Mouse (Mus musculus) megakaryocyte progenitor cell, adult 5-6 weeks (primary cell): ENCODE measurements around the gene Rad17. TPM values are rescaled to one million over a fixed set of nuclear protein-coding genes. Genes with fewer than 3 reads are reported as not detected.

Experiments
- ATAC-seq: replicated peaks from 2 replicates; pipeline ENCODE4 v1.8.0; 2016; ENCODE audit warnings: mild to moderate bottlenecking, moderate TSS enrichment, inconsistent platforms; ENCODE audit not compliant: poor library complexity
- total RNA-seq, 2 experiments: library from RNA; stranded (forward) in 1 of 2; stranded (reverse) in 1 of 2; fragments of 157-497, 149-512 nt in 1 of 2; fragments of 200-1000 nt in 1 of 2; gene quantifications; 2 replicates each; pipeline versions ENCODE4 v1.2.3 to v1.2.4; 2015 to 2017

Rad17 gene
- total RNA-seq (2015) (30.2 and 33.0 TPM in 2 replicates), total RNA-seq (2017) (34.9 and 38.4 TPM in 2 replicates)

GRCm38 (mm10) chr13:100650550-100651438, at the start of gene Rad17, which contains the start of gene Ak6:
Gene Rad17, minus strand, starts transcription at chr13:100651051.
Gene Ak6, plus strand, starts transcription at chr13:100650979.
- peak; percentile 92 for ATAC-seq

GRCm38 (mm10) chr13:100698866-100699265, 48.0 kb upstream of the Rad17 start:
- ATAC-seq = no peak

GRCm38 (mm10) chr13:100697541-100697940, 46.7 kb upstream of the Rad17 start:
- ATAC-seq = peak; percentile 44; the same call in 1 of the 2 replicates

- no peak for ATAC-seq
These were observed 36.7 kb upstream of the Rad17 start for GRCm38 (mm10) chr13:100687513-100687912.

- ATAC-seq = peak; percentile 94
These were observed 33.5 kb upstream of the Rad17 start for GRCm38 (mm10) chr13:100684355-100684754.

- no peak for ATAC-seq
These were observed 32.0 kb upstream of the Rad17 start for GRCm38 (mm10) chr13:100682837-100683236.

GRCm38 (mm10) chr13:100681615-100682014, 30.8 kb upstream of the Rad17 start:
- no peak for ATAC-seq

GRCm38 (mm10) chr13:100675936-100676635, 25.2 kb upstream of the Rad17 start:
- peak; percentile 84 for ATAC-seq

GRCm38 (mm10) chr13:100670181-100670741, 19.4 kb upstream of the Rad17 start:
- ATAC-seq = peak; percentile 17

- peak; percentile 64 for ATAC-seq
These were observed 18.6 kb upstream of the Rad17 start, which contains the start of gene Ccdc125 for GRCm38 (mm10) chr13:100669291-100670022. Gene Ccdc125, plus strand, starts transcription at chr13:100669717.

- peak; percentile 91 for ATAC-seq
These were observed 9.1 kb upstream of the Rad17 start for GRCm38 (mm10) chr13:100659864-100660456.

- no peak for ATAC-seq
These were observed 7.2 kb upstream of the Rad17 start for GRCm38 (mm10) chr13:100658091-100658490.

GRCm38 (mm10) chr13:100651439-100652186, 762 bp upstream of the Rad17 start, which contains the start of gene Taf9:
Gene Taf9, plus strand, starts transcription at chr13:100651579.
- ATAC-seq = peak; percentile 24

GRCm38 (mm10) chr13:100648223-100648622, 2.6 kb downstream of the Rad17 start:
- ATAC-seq = peak; percentile 15; the same call in 1 of the 2 replicates

GRCm38 (mm10) chr13:100642471-100643209, 8.2 kb downstream of the Rad17 start:
- ATAC-seq = peak; percentile 71

- peak; percentile 80 for ATAC-seq
These were observed 16.7 kb downstream of the Rad17 start for GRCm38 (mm10) chr13:100634106-100634691.

- ATAC-seq = no peak
These were observed 28.6 kb downstream of the Rad17 start for GRCm38 (mm10) chr13:100622241-100622640.

- no peak for ATAC-seq
These were observed 33.3 kb downstream of the Rad17 start for GRCm38 (mm10) chr13:100617583-100617982.
